Mouse (Mus musculus) retina, postnatal 1 day (tissue): ENCODE data around the gene Krtcap2.

Experiments
- DNase-seq: peaks from one replicate; pipeline ENCODE4 v3.0.0-alpha.2; 2012

Krtcap2 gene

DNA sequence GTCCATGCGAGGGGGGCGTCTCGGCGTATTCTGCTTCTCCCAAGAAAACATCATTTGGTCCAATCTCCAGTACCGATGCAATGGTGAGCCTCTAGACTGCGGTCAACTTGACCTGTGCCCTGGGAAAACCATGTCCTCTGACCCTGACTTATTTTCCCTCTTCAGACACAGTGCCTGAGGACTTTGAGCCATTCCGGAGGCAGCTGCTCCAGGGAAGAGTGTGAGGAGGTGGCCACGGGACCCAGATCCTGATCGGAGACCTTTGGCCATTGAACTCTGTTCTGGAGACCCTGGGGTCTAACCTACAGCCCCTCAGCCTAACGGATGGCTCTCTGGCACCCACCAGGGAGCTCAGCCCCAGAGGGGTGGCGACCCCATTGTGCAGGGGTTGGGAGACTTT, 19.4 kb upstream of the Krtcap2 start:
- no peak for DNase-seq

DNA sequence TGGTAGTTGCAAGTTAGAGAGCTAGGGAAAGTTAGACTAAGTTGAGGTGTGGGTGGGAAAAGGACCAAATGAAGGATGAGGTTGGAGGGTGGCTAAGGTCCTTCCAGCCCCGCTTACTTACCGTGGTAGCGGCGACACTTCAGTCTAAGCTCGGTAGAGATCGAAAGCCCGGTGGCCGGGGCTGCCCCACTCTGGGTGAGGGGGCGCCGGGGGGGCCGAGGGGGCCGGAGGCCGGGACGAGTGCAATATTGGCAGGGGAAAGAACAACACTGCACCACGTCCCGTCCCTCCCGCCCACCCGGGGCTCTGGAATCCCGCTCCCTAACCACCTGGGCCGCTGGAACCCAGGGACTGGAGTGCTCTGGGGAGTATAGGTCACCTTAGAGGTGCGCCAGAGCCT, 18.9 kb upstream of the Krtcap2 start, which contains the start of gene Mtx1:
TSS of gene Mtx1 (minus strand) at position 189 of the 400 bp plus-strand sequence.
- no peak for DNase-seq

DNA sequence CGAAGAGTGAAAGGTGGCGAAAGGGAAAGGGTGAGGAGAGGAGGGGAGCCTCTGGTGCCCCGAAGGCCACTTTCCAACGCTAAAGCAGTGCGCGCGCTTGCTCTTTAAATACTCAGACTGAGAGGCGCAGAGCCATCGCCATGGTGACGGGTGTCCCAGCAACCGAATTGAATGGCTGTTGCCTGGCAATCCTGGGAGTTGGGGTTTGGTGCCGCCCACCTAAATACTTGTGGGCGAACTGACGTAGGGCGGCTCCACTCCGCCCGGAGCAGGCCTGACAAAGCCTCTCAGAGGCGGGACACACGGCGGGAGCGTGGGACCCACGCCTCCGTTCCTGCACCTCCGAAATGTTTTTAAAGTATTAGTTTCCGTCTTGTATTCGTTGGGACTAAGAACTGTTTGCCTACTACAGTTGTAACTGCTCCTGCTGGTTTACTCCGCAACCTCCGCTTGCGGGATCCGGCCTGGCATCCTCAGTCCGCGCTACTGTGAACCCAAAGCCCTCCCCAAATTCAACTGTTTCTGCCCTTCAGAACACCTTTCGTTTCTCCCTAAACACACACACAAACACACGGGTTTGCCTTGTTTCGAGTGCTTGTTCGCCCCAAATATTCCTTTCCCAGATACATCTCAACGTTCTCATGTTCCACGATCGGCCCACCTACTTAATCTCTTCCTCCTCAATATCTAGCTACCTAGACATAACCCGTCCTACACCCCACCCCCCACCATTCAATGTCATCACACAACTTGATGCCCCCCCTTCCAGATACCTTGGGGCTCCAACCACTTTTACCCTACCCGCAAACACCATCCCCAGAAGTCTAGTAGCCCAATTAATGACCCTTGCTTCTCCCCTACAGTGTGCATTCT, 18.2 kb upstream of the Krtcap2 start:
- DNase-seq: peak; percentile 97

DNA sequence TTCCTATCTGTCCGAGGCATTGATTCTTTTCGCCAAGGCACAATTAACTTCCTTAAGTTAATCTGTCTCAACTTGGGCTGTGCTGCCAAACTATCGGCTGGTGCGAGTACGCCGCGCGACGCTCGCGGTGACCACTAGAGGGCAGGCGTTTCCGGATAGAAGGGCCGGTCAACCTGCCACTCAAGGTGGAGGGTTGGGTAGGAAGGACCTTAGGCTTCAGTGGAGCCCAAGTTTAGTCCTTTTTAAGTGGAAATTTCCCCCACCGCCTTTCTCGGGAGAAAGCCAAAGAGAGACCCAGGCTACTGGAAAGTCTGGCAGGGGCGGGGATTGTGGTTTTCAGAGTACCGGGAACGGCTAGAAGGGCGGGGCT, 17.6 kb upstream of the Krtcap2 start:
- peak; percentile 87 for DNase-seq

DNA sequence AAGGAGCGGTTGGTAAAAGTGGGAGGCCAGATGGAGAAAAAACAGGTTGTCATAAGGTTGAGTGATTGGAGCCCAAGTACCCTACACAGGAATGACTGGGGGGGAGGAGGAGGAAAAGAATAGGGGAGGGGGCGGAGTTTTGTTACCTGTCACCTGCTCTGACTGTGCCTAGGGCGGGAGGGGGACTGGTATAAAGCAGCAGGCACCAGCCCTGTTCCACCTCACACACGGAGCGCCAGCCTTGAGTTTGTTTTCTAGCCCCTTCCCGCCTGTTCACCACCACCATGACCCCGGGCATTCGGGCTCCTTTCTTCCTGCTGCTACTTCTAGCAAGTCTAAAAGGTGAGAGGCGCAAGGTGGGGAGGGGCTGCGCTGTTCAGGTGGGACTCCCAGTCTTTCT, 16.9 kb upstream of the Krtcap2 start, which contains the start of gene Muc1:
TSS of gene Muc1 (plus strand) at position 222 of the 400 bp plus-strand sequence.
- DNase-seq: no peak

DNA sequence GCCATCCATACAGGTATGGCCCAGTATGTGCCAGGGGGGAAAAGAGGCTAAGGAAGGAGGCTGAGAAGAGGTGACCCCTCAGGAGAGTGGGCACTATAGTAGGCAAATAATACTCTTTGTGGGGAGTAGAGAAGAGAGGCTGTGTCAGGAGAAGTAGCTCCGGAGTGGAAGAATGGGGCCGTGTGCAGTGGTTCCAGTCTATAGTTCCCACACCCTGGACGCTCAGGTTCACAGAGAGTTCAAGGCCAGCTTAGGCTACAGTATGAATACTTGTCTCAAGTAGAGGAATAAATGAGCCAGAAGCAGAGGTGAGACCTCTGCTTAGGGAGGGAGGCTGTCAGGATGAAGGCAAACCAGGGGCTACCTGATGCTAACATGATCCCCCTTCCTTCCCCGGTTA, 16.5 kb upstream of the Krtcap2 start:
- DNase-seq: no peak

DNA sequence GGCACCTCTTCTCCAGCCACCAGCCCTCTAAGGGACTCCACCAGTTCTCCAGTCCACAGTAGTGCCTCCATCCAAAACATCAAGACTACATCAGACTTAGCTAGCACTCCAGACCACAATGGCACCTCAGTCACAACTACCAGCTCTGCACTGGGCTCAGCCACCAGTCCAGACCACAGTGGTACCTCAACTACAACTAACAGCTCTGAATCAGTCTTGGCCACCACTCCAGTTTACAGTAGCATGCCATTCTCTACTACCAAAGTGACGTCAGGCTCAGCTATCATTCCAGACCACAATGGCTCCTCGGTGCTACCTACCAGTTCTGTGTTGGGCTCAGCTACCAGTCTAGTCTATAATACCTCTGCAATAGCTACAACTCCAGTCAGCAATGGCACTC, 15.2 kb upstream of the Krtcap2 start:
- DNase-seq: no peak

DNA sequence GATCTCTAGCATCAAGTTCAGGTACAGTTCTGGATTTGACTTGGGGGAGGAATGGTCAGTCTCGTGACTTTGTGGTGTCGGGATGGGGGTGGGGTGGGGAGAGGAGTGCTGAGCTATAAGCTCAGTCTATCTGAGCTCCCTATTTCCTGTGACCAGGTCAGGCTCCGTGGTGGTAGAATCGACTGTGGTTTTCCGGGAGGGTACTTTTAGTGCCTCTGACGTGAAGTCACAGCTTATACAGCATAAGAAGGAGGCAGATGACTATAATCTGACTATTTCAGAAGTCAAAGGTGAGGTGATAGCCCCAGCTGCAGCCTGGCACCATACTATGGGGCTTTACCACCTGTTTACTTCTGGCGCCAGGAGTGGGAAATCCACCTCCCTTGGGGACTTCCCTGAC, 14.4 kb upstream of the Krtcap2 start:
- DNase-seq: no peak

DNA sequence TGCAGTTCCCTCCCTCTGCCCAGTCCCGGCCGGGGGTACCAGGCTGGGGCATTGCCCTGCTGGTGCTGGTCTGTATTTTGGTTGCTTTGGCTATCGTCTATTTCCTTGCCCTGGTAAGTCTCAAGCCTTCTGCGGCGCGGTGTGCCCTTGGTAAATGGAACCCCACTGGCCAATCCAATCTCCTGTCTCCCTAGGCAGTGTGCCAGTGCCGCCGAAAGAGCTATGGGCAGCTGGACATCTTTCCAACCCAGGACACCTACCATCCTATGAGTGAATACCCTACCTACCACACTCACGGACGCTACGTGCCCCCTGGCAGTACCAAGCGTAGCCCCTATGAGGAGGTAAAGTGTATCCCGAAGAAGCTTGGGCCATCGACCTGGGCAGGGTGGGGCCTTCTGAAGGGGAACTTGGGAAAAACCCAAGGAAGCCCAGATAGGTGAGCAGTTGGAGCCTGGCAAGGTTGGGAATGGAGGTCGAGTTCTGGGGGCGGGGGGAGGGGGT, 13.9 kb upstream of the Krtcap2 start:
- DNase-seq: no peak

DNA sequence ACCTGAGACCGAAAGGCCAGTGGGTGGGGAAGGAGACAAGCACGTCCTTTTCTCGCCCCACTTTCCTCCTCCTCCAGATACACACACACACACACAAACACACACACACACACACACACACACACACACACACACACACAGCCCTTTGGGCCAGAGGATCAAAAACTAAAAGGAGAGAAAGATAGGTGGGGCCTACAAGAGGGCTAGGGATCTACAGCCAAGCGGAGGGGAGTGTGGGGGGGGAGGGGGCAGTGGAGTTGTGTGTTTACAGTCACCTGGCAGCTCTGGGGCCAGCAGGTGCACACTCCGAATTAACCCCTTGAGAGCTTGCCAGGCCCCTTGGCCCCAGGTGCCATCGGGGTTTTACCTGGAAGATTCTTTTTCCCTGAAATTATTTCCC, 13.2 kb upstream of the Krtcap2 start:
- no peak for DNase-seq

DNA sequence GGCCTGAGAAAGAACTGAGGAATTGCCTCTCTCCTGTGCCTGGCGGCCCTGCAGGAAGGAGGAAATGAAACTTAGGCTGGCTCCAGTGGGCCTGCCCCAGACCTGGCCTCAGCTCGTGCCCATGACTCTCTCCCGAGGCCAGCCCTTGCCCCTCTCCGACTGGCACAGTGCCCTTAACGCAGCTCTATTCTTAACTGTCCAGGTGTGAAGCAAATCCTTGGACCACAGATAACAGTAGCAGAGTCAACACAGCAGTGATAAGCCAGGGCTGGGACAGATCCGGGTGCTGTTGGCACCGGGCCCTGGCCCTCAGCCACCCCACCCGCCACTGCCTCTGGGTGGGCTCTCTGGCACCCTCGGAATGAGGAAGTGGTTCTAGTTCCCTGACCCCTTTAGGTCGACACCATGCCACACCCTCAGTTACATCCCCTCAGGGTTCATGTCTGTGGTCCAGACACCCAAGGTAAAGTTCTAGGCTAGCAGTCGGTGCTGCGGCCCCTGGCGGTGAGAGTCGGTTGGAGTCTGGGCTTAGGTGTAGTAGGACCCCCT, 12.1 kb upstream of the Krtcap2 start:
- no peak for DNase-seq

DNA sequence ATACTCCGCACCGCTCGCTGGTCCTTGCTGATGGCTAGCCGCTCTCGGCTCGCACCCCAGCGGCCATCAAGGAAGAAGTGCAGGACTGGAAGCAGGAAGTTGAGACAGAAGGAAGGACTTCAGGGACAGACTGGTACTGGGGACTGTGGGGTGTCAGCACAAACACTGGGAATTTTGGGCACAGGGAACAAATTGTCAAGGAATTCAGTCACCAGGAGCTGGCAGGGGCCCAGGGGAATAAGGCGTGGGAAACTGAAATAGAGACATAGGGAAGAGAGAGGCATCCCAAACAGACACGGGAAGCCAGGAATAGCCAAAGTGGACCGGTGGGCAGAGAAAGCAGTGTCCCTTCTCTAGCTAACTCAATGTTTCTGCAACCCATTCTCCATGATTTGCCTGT, 9.2 kb upstream of the Krtcap2 start:
- no peak for DNase-seq

DNA sequence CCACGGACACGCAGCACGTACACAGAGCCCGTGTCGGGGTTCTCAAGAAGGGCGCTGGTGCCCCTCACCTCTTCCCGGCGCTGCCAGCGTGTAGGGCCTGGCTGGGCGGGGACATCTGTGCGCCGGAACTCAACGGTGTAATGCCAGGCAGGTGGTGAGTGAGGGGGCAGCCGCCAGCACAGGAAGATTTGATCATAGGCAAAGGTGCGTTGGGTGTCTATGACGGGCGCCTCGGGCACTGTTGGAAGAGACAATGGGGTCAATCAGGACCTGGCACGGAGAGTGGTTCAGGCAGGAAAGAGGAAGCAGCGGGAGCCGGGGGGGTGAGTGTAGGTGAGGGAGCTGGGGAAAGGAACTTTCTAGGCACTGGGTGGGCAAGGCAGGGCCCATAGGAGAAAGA, 8.1 kb upstream of the Krtcap2 start:
- no peak for DNase-seq

DNA sequence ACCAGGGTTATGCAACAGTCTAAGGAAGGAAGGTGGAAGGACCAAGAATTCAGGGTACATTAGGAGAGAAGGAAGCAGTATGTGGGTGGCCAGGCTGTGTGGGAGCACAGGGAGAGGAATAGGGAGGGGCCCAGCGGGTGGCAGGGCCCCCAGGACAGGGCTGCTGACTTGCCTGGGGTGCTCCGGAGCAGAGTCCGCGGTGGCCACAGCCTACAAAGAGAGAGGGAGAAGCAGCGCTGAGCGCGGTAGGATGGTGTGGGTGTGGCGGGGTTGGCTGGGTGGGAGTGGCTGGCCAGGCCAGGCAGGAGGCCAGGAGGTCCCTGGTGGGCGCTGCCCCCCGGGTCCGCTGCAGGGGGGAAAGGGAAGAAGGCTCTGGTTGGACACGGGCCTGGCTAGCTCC, 7.3 kb upstream of the Krtcap2 start:
- DNase-seq: no peak

DNA sequence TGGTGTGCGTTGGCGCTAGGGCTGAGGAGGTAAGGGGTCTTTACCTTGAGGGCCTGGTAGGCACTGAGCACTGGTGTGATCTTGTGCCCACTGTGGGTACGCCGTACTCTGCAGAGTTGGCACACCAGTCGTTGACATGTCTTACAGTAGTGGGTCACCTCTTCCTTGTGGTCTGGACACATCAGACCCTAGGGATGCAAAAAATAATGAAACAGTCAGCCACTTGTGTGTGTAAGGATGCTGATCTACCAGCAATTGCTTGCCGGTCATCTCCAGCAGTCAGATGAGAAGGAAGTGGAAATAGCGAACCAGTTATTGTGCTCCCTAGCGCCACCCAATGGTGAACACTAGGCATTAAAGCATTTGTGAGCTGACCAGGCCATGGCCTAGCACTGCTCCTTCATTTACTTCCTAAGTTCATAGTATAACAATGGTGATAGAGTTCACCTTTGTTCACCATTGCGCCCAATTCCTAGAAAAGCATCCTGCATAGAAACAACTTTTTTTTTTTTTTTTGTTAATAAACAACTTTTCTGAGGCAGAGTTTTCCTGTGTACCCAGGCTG, 3.4 kb upstream of the Krtcap2 start:
- peak; percentile 76 for DNase-seq

DNA sequence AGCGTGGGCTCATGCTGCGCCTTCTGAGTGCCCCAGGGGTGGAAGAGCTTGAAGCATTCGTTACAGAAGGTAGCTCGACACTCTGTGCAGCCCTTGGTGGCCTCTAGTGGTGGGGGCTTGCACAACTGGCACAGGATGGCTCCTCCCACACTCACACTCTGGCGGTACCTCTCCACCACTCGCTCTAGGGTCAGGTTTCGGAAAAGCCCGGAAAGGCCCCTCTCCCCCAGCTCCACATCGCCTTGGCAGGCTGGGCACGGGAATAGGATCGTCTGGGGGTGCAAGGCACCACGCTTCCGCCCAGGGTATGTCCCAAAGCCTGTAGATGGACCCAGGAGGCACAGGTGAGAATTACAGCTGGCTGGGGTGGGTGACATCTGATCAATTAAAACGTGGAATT, 2.2 kb upstream of the Krtcap2 start:
- peak; percentile 72 for DNase-seq

DNA sequence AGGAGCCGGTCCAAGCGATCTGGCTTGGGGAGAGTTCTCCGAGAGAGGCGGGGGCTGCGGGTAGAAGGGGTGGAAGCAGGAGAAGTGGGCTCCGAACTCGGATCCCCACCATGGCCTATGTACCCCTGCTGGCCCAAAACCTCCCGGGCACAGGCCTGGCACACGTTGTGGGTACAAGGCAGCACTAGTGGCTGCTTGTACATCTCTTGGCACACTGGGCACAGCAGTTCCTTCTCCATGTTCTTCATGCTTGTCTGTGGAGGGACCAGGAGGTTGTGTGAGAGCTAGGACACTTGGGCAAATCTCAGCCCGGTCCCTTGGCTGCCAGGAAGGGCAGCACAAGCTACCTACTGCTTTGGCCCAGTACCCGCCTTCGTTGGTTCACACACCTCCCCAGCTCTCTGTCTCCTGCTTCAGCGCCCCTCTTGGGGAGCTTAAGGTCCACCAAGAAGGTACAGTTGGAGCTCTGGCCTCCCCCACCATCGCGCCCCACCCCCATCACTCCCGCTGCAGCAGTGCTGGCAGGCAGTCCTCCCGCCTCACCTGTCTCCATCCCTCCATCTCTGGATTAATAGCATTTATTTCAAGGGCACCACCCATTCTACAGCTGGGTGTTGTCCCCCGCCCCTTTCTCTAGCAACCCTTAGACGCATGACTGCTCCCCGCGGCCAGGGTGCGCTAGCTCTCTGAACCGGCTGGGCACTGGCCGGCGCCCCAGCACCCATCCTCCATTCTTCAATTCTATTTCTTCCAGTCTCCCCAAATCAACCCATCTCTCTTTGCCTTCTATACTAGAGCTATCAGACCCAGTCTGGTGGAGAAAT, 1.4 kb upstream of the Krtcap2 start:
- peak; percentile 63 for DNase-seq

DNA sequence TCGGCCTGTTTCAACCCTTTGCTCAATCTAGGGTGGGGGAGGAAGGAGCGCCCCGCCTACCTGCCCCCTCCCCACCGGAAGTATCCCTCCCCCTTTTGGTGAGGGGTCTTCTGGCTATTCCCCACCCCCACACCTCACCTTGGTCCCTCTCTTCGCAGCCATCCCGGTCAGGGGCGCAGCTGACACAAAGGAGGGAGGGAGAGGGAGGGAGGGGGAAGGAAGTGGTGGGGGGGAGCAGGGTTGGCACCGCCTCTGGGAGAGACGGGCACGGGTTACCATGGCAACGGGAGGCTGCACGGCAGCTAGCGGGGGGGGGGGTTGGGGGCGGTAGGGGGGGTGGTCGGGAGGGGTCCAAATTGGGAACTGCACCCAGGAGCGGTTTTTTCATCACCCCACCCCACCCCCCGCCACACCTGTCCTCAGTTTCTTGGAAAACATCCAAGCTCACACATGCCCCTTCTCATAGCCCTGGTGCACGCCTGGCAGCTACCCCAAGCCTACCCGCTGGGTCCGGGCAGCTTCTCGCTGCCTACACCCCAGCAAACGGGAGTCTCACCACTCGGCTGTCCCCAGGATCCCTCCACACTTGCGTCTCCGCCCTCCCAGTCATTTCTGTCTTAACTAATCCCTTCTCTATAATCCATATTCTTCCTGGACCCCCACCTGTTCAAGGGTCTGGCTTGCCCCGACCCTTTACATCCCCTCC, 631 bp upstream of the Krtcap2 start:
- DNase-seq: peak; percentile 84

DNA sequence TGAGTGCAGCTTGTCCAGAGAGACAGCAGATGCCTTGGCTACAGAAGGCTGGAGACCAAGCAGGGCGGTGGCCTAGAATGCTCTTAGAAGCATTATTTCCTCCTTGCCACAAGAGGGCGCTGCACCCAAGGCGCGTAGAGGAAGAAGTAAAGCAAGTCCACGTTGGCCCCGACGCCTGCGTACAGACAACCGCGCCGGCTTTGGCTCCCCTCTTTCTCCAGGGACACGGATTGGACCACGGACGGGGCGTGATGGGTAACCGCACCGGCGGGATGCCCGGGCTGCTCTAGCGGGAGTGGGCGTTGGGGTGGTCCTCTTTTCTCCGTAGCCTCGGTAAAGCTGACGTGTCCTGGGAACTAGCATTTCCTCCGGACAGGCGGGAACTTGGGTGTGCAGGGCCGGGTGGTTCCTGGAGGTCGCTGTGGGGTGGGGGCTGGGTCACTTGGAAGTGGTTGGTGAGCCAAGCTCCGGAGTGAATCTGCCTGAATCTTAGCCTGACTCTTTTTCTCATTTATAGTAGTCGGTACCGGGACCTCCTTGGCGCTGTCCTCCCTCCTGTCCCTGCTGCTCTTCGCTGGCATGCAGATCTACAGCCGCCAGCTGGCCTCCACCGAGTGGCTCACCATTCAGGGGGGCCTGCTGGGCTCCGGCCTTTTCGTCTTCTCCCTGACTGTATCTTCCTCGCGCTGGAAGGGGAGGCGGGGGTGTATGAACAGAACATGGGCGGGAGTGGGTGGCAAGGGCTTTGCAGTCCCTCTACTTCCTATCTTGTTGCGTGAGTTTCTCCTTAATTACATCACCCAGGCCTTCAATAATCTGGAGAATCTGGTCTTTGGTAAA, 715 bp downstream of the Krtcap2 start, which contains the start of gene Trim46:
TSS of gene Trim46 (minus strand) at position 49 of the 840 bp plus-strand sequence.
- DNase-seq: peak; percentile 96

DNA sequence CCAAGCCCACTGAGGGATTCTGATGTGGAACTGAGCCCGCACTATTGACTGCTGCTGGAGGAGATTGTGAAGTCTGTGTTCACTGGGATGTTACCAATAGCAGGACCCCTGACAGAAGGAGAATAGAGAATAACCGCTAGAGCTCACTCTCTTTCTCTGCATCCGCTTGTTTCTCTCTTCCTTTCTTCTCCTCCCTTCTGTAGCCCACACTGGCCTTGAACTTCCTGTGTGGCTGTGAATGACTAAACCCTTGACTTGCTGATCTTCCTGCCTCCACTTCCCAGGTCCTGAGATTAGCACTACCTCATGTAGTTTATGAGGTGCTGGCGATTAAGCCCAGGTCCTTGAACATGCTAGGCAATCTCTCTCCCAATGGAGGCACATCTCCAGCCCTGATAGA, 1.7 kb downstream of the Krtcap2 start:
- DNase-seq: no peak

DNA sequence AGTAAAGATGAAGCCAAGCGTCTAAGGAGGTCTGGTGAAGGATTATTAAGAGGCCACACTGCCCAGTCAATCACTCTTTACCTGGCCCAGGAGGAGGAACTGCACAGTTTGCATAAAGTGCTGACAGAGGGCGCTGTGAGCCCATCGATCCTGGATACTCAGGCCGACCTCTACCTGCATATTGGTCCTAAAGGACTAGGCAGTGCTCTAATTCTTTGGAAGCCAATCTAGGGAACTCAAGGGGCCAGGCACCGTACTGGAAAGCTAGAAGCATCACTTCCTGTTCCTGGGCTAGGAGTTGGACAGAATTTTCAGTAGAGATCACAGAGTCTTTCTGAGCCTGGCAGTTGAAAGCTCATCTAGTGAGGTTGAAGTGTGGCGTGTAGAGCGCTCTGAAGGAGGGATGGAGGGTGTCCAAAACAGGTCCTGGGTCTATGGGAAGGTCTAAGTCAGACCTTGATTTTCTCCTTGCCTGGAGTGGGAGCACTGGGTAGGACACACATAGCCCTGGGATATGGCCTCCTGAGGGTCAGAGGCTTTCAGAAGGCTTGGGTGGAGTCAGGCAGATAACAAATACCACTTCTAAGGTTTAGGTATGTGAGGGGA, 4.8 kb downstream of the Krtcap2 start:
- DNase-seq: peak; percentile 57
